Mouse (Mus musculus) Patski (cell line): Measurements from ENCODE around the gene Pck1. TPM values are rescaled to one million over a fixed set of nuclear protein-coding genes. Genes with fewer than 3 reads are reported as not detected.
"Not testable (repeated sequence)": the region's sequence is repeated elsewhere in the genome, so short reads cannot be mapped to it uniquely, and the experiment has no call there.

Source experiments
- ATAC-seq: fragments of 100-300 bp; one replicate; pipeline ENCODE4 v1.8.0; 2021
- CTCF ChIA-PET: fragments of 350-600 bp; sonication (Branson Sonifier 250); formaldehyde crosslinking; loops from one replicate; lab custom pipeline; 2022; ENCODE audit warnings: inconsistent platforms; lab: Charles Lee
- POLR2A ChIA-PET: fragments of 350-600 bp; sonication (Branson Sonifier 250); formaldehyde crosslinking; loops from one replicate; lab custom pipeline; 2022; ENCODE audit warnings: antibody characterized with exemption, inconsistent platforms; lab: Charles Lee
- DNase-seq: peaks from one replicate; pipeline ENCODE4 v3.0.0-alpha.2; 2011; ENCODE audit warnings: low read depth, low spot score
- H3K27me3 ChIP-seq: fragments of 371-371 bp; one replicate; pipeline ENCODE4 v1.5.1; 2021
- CTCF ChIP-seq: fragments of 100-300 bp; IDR thresholded peaks from one replicate; pipeline ENCODE4 v1.5.1; 2021
- in situ Hi-C: fragments of 300-500 bp; cut with MboI; formaldehyde crosslinking; loops from 3 replicates; pipeline ENCODE4 v1.11.1; 2018; ENCODE audit warnings: low pct_unique_long_range_greater_than_20kb, mixed read lengths
- polyA plus RNA-seq: library from polyadenylated mRNA; unstranded; gene quantifications from one replicate; pipeline ENCODE4 v1.2.3, GENCODE M21; 2021

The Pck1 gene
- not detected for polyA plus RNA-seq

GRCm38 (mm10) chr2:173152436-173153151, at the start of gene Pck1:
Gene Pck1 (plus strand): TSS chr2:173153048.
- ChIA-PET POLR2A (no interaction called here), CTCF (no interaction called here)
- ATAC-seq (no peak), DNase-seq (no peak)
- peaks cover 24% of the 10 kb centered on the region for H3K27me3 ChIP-seq
- in situ Hi-C loops = no loop called here
- TF ChIP-seq CTCF = no peak

GRCm38 (mm10) chr2:173106409-173106808, 46.4 kb upstream of the Pck1 start:
- in situ Hi-C loops = loop anchor here (5.0 kb wide), 2 partner anchors 76 to 456 kb away; no protein-coding TSS in a partner anchor
- ATAC-seq = no peak

GRCm38 (mm10) chr2:173106889-173107785, 45.7 kb upstream of the Pck1 start:
- H3K27me3 ChIP-seq = peaks cover 14% of the 10 kb centered on the region
- peak; percentile 74 for TF ChIP-seq CTCF
- POLR2A ChIA-PET = no interaction called here
- CTCF ChIA-PET = interaction anchor here (0.7 to 1.7 kb wide), 7 partner anchors 17 to 456 kb away, joined by 3 to 6 read pairs (median 4); no protein-coding TSS in a partner anchor
- DNase-seq (no peak), ATAC-seq (peak; percentile 60)
- in situ Hi-C loops = loop anchor here (5.0 kb wide), 2 partner anchors 75 to 455 kb away; no protein-coding TSS in a partner anchor

More at GRCm38 (mm10) chr2:173106409-173106808, 46.4 kb upstream of the Pck1 start:
- ChIA-PET POLR2A (no interaction called here), CTCF (interaction anchor here (1.2 to 1.7 kb wide), 5 partner anchors 17 to 455 kb away, joined by 3 to 6 read pairs (median 6); no protein-coding TSS in a partner anchor)
- H3K27me3 ChIP-seq = peaks cover 17% of the 10 kb centered on the region
- no peak for TF ChIP-seq CTCF
- no peak for DNase-seq

DNA sequence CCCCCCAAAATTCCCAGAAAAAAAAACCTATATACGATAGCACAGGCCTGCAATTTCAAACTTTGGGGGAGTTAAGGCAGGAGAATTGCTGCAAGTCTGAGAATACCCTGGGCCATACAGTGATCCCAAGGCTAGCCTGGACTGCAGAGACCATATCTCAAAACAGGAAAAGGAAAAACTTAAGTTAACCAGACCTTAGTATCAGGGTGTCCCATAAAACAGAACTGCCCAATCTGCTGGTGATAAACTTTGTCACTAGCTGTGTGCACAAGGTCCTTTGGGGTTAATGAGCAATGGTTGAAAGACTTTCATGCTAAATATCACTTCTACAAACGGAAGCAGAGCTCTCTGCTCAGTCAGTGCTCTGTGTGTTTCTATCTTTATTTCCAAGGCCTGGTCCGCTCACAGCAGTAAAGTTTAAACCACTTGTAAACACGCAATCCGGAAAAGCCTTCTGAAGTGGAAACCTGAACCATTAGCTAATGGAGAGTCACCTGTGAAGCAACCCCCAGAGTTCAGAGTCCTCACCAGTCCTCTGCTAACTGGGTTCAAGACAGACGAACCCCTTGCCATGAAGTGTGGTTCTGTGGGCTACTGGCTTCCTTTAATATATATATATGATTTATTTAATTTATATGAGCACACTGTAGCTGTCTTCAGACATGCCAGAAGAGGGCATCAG, 44.2 kb upstream of the Pck1 start:
- DNase-seq = no peak
- H3K27me3 ChIP-seq = peaks cover 14% of the 10 kb centered on the region
- in situ Hi-C loops = loop anchor here (5.0 kb wide), 2 partner anchors 74 to 454 kb away; no protein-coding TSS in a partner anchor
- ATAC-seq = no peak
- no peak for TF ChIP-seq CTCF
- CTCF ChIA-PET = interaction anchor here (1.1 kb wide), 1 partner anchor 77 kb away, joined by 3 read pairs; no protein-coding TSS in a partner anchor
- POLR2A ChIA-PET = no interaction called here

GRCm38 (mm10) chr2:173109510-173109909, 43.3 kb upstream of the Pck1 start:
- CTCF ChIA-PET = interaction anchor here (0.7 to 1.2 kb wide), 2 partner anchors 20 to 451 kb away, joined by 3 read pairs; no protein-coding TSS in a partner anchor
- H3K27me3 ChIP-seq = peaks cover 14% of the 10 kb centered on the region
- no peak for ATAC-seq
- POLR2A ChIA-PET = no interaction called here
- TF ChIP-seq CTCF = no peak
- in situ Hi-C loops = loop anchor here (5.0 kb wide), 2 partner anchors 73 to 453 kb away; no protein-coding TSS in a partner anchor
- DNase-seq = no peak

DNA sequence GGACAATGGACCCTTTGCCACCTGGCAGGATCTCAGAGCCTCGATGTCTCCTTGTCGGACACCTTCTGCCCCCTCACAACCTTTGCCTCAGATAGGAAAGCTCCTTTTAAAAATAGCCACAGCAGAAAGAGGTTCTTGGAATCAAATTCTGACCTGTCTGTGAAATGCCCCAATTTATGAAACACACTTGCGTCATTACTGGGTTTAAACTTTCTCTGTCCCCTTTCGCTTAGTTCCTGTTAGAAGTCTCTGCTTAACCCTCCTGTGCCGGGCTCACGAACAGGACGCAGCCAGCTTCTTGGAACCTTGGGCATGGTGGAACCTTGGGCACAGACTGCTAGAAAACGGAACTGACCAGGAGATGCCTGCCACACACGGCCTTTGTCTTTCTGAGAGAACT, 42.3 kb upstream of the Pck1 start:
- DNase-seq (no peak), ATAC-seq (no peak)
- TF ChIP-seq CTCF = no peak
- in situ Hi-C loops = no loop called here
- peaks cover 16% of the 10 kb centered on the region for H3K27me3 ChIP-seq
- ChIA-PET POLR2A (no interaction called here), CTCF (interaction anchor here (1.2 to 1.4 kb wide), 2 partner anchors 21 to 76 kb away, joined by 3 read pairs; no protein-coding TSS in a partner anchor)

DNA sequence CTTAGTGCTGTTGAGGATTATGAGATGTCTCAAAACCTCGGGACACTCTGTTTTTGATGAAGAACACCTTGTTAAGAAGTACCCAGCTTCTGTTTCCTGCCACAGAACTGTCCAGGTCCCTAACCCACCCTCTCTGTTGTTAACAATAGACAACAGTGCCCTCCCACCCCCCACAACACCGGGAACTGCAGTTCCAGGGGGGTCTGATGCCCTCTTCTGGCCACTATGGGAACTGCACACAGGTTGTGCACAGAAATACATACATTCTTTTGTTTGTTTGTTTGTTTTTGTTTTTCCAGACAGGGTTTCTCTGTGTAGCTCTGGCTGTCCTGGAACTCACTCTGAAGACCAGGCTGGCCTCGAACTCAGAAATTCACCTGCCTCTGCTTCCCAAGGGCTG, 39.1 kb upstream of the Pck1 start:
- ATAC-seq, in situ Hi-C loops, POLR2A ChIA-PET, CTCF ChIA-PET, DNase-seq: not testable (repeated sequence)
- H3K27me3 ChIP-seq = peaks cover 12% of the 10 kb centered on the region

DNA sequence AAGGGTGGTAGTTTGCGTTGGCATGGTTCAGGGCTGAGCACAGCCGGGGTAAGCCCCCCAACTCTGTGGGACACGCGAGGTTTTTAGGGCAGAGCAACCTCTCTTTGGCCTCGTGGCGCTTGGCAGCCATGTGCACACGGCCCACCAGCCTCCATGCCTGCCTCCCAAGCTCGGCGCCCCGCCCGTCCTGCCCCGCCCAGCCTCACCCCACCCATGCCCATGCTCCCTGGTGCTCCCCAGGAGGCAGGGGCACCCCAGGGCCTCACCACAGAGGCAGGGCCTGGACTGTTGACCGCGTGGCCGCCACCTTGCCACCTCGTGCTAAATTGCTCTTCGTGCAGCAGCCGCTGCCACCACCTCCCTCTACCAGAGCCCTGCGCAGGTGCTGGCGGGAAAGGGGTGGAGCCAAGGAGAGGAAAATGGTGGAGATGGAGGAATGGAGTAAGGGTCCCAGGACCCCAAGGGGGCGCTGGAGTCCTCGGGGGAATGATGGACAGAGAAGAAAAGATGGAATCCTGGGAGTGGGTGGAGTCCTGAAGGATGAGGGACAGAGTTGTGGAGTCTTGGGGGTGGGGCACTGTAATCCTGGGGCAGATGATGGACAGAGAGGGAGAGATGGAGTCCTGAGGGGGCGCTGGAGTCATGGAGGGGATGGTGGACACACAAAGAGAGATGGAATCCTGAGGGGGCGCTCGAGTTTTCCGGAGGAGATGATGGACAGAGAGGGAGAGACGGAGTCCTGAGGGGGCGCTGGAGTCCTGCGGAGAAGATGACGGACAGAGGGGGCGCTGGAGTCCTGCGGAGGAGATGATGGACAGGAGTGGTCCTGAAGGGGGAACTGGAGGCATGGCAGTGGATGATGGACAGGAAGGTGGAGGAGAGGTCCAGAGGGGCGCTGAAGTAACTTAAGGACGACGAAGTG, 33.6 kb upstream of the Pck1 start, which contains the start of gene Ctcfl:
Ctcfl (minus strand) TSS at position 503 of the 922 bp plus-strand sequence.
- peaks cover 8% of the 10 kb centered on the region for H3K27me3 ChIP-seq
- CTCF ChIA-PET = no interaction called here
- in situ Hi-C loops = no loop called here
- no peak for DNase-seq
- POLR2A ChIA-PET = no interaction called here
- ATAC-seq = no peak
- TF ChIP-seq CTCF = no peak

- CTCF ChIA-PET, in situ Hi-C loops, H3K27me3 ChIP-seq, DNase-seq, POLR2A ChIA-PET, ATAC-seq: not testable (repeated sequence)
These were observed 32.7 kb upstream of the Pck1 start for GRCm38 (mm10) chr2:173120117-173120516.
